Mouse (Mus musculus): ENCODE data around the gene Ubxn10. TPM values are rescaled to one million over a fixed set of nuclear protein-coding genes. Genes with fewer than 3 reads are reported as not detected.

The Ubxn10 gene
- polyA plus RNA-seq, 1 experiment = 0.04 TPM

GRCm38 (mm10) chr4:138739136-138739851, 2.3 kb upstream of the Ubxn10 start:
- H3K27me3 ChIP-seq (replicated peaks) = peaks cover 91% of the 10 kb centered on the region
- TF ChIP-seq GATA1 (IDR thresholded peaks at IDR 0.05; ENCODE audit: borderline replicate concordance, low read length) (no peak), FLI1 (IDR thresholded peaks at IDR 0.05; ENCODE audit: low read length) (no peak)
- H3K4me3 ChIP-seq (replicated peaks) = no peak overlapping the region
- no peaks in the 10 kb centered on the region for H3K36me3 ChIP-seq (replicated peaks; ENCODE audit: low read length)
- no peaks in the 10 kb centered on the region for H3K4me1 ChIP-seq
- no peaks in the 10 kb centered on the region for H3K9me3 ChIP-seq

GRCm38 (mm10) chr4:138734863-138735262, 2.1 kb downstream of the Ubxn10 start:
- H3K4me3 ChIP-seq (replicated peaks) = no peak overlapping the region
- no peaks in the 10 kb centered on the region for H3K4me1 ChIP-seq
- no peak for TF ChIP-seq FLI1 (IDR thresholded peaks at IDR 0.05; ENCODE audit: low read length)
- no peak for TF ChIP-seq GATA1 (IDR thresholded peaks at IDR 0.05; ENCODE audit: borderline replicate concordance, low read length)
- H3K9me3 ChIP-seq = peaks cover 28% of the 10 kb centered on the region
- H3K36me3 ChIP-seq (replicated peaks; ENCODE audit: low read length) = no peaks in the 10 kb centered on the region
- H3K27me3 ChIP-seq (replicated peaks) = peaks cover 88% of the 10 kb centered on the region

- TF ChIP-seq FLI1 (IDR thresholded peaks at IDR 0.05; ENCODE audit: low read length) (no peak), GATA1 (IDR thresholded peaks at IDR 0.05; ENCODE audit: borderline replicate concordance, low read length) (no peak)
- Histone ChIP-seq H3K9me3 (peaks cover 30% of the 10 kb centered on the region), H3K4me1 (no peaks in the 10 kb centered on the region), H3K27me3 (replicated peaks) (peaks cover 88% of the 10 kb centered on the region), H3K36me3 (replicated peaks; ENCODE audit: low read length) (no peaks in the 10 kb centered on the region), H3K4me3 (replicated peaks) (no peak overlapping the region)
Observed at GRCm38 (mm10) chr4:138734105-138734504, 2.9 kb downstream of the Ubxn10 start.

GRCm38 (mm10) chr4:138729018-138729703, 7.8 kb downstream of the Ubxn10 start:
- no peak for TF ChIP-seq GATA1 (IDR thresholded peaks at IDR 0.05; ENCODE audit: borderline replicate concordance, low read length)
- TF ChIP-seq FLI1 (IDR thresholded peaks at IDR 0.05; ENCODE audit: low read length) = no peak
- Histone ChIP-seq H3K4me1 (peaks cover 18% of the 10 kb centered on the region), H3K9me3 (peaks cover 51% of the 10 kb centered on the region), H3K36me3 (replicated peaks; ENCODE audit: low read length) (no peaks in the 10 kb centered on the region), H3K4me3 (replicated peaks) (no peak overlapping the region), H3K27me3 (replicated peaks) (peaks cover 91% of the 10 kb centered on the region)

GRCm38 (mm10) chr4:138725751-138726150, 11.2 kb downstream of the Ubxn10 start:
- Histone ChIP-seq H3K36me3 (replicated peaks; ENCODE audit: low read length) (no peaks in the 10 kb centered on the region), H3K4me3 (replicated peaks) (no peak overlapping the region), H3K4me1 (peaks cover 22% of the 10 kb centered on the region), H3K27me3 (replicated peaks) (peaks cover 94% of the 10 kb centered on the region), H3K9me3 (peaks cover 23% of the 10 kb centered on the region)
- TF ChIP-seq GATA1 (IDR thresholded peaks at IDR 0.05; ENCODE audit: borderline replicate concordance, low read length) (no peak), FLI1 (IDR thresholded peaks at IDR 0.05; ENCODE audit: low read length) (no peak)

GRCm38 (mm10) chr4:138725127-138725461, 11.9 kb downstream of the Ubxn10 start:
- Histone ChIP-seq H3K9me3 (peaks cover 23% of the 10 kb centered on the region), H3K36me3 (replicated peaks; ENCODE audit: low read length) (no peaks in the 10 kb centered on the region), H3K4me3 (replicated peaks) (no peak overlapping the region), H3K27me3 (replicated peaks) (peaks cover 94% of the 10 kb centered on the region), H3K4me1 (peaks cover 22% of the 10 kb centered on the region)
- TF ChIP-seq GATA1 (IDR thresholded peaks at IDR 0.05; ENCODE audit: borderline replicate concordance, low read length) = no peak
- TF ChIP-seq FLI1 (IDR thresholded peaks at IDR 0.05; ENCODE audit: low read length) = no peak

- TF ChIP-seq GATA1 (IDR thresholded peaks at IDR 0.05; ENCODE audit: borderline replicate concordance, low read length) = no peak
- no peak for TF ChIP-seq FLI1 (IDR thresholded peaks at IDR 0.05; ENCODE audit: low read length)
- Histone ChIP-seq H3K27me3 (replicated peaks) (peaks cover 96% of the 10 kb centered on the region), H3K9me3 (peaks cover 23% of the 10 kb centered on the region), H3K4me1 (peaks cover 22% of the 10 kb centered on the region), H3K4me3 (replicated peaks) (no peak within 1 kb of the TSS), H3K36me3 (replicated peaks; ENCODE audit: low read length) (no peaks in the 10 kb centered on the region)
Observed at GRCm38 (mm10) chr4:138724354-138725126, 12.4 kb downstream of the Ubxn10 start, which contains the start of gene Pla2g2c. Gene Pla2g2c (plus strand): TSS chr4:138724792.

- H3K4me1 ChIP-seq = peaks cover 22% of the 10 kb centered on the region
- H3K4me3 ChIP-seq (replicated peaks) = no peak overlapping the region
- H3K36me3 ChIP-seq (replicated peaks; ENCODE audit: low read length) = no peaks in the 10 kb centered on the region
- TF ChIP-seq FLI1 (IDR thresholded peaks at IDR 0.05; ENCODE audit: low read length) (no peak), GATA1 (IDR thresholded peaks at IDR 0.05; ENCODE audit: borderline replicate concordance, low read length) (no peak)
- peaks cover 18% of the 10 kb centered on the region for H3K9me3 ChIP-seq
- H3K27me3 ChIP-seq (replicated peaks) = peaks cover 96% of the 10 kb centered on the region
Observed at GRCm38 (mm10) chr4:138723493-138724281, 13.3 kb downstream of the Ubxn10 start.

GRCm38 (mm10) chr4:138719264-138719596, 17.7 kb downstream of the Ubxn10 start:
- Histone ChIP-seq H3K27me3 (replicated peaks) (peaks cover 82% of the 10 kb centered on the region), H3K36me3 (replicated peaks; ENCODE audit: low read length) (no peaks in the 10 kb centered on the region), H3K4me1 (peaks cover 4% of the 10 kb centered on the region), H3K4me3 (replicated peaks) (no peak overlapping the region), H3K9me3 (no peaks in the 10 kb centered on the region)
- TF ChIP-seq GATA1 (IDR thresholded peaks at IDR 0.05; ENCODE audit: borderline replicate concordance, low read length) (no peak), FLI1 (IDR thresholded peaks at IDR 0.05; ENCODE audit: low read length) (no peak)
